Mouse (Mus musculus): ENCODE data around the gene Arntl. TPM values are rescaled to one million over a fixed set of nuclear protein-coding genes. Genes with fewer than 3 reads are reported as not detected.

The Arntl gene
- total and polyA plus RNA-seq, 2 experiments from 2014 or later, result 19.8 to 29.9 TPM

- peak; percentile 11 for DNase-seq (ENCODE audit: low spot score)
- Histone ChIP-seq H3K9me3 (ENCODE audit: low read length) (no peaks in the 10 kb centered on the region), H3K4me1 (ENCODE audit: insufficient read depth, low read length) (no peaks in the 10 kb centered on the region), H3K27ac (no peak overlapping the region), H3K9ac (replicated peaks; ENCODE audit: low read length) (no peak overlapping the region), H3K27me3 (ENCODE audit: insufficient read depth, low read length) (no peaks in the 10 kb centered on the region), H3K4me3 (ENCODE audit: low read length) (no peak overlapping the region), H3K4me2 (ENCODE audit: low read depth, low read length) (no peak overlapping the region), H3K36me3 (ENCODE audit: insufficient read depth, low read length) (peaks cover 22% of the 10 kb centered on the region)
- 0 out of 2 replicates have a peak, but pooled peaks have one; percentile 47 for ATAC-seq
- peak; percentile 25 for TF ChIP-seq CTCF (IDR thresholded peaks at IDR 0.05; ENCODE audit: low read depth)
- WGBS, result 49% methylated on average over 17 of the region's 17 CpGs
Observed at GRCm38 (mm10) chr7:113295077-113295890, 88.0 kb downstream of the Arntl start.

DNA sequence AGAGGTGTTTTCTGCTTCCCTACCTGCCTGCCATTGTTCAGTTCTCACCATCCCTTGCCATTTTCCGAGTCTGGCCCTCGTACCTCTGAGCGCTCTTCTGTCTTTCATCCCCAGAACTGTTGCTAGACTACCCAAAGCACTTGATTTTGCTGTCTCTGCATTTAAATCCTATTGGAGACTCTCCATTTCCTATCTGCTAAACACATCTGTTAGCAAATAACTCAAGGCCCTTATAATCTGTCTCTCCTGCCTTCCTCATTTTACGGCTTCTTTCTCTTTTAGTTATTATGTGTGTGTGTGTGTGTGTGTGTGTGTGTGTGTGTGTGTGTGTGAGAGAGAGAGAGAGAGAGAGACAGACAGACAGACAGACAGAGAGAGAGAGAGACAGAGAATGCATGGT, 90.5 kb downstream of the Arntl start:
- WGBS, result 90% methylated on average over 4 of the region's 4 CpGs
- no peak for TF ChIP-seq CTCF (IDR thresholded peaks at IDR 0.05; ENCODE audit: low read depth)
- DNase-seq (ENCODE audit: low spot score) (no peak), ATAC-seq (no peak)
- Histone ChIP-seq H3K9me3 (ENCODE audit: low read length) (no peaks in the 10 kb centered on the region), H3K4me3 (ENCODE audit: low read length) (no peak overlapping the region), H3K4me2 (ENCODE audit: low read depth, low read length) (no peak overlapping the region), H3K27me3 (ENCODE audit: insufficient read depth, low read length) (no peaks in the 10 kb centered on the region), H3K36me3 (ENCODE audit: insufficient read depth, low read length) (peaks cover 30% of the 10 kb centered on the region; the same call in 1 of the 2 replicates), H3K27ac (no peak overlapping the region), H3K9ac (replicated peaks; ENCODE audit: low read length) (no peak overlapping the region), H3K4me1 (ENCODE audit: insufficient read depth, low read length) (no peaks in the 10 kb centered on the region)

GRCm38 (mm10) chr7:113310136-113310535, 102.9 kb downstream of the Arntl start:
- Histone ChIP-seq H3K4me3 (ENCODE audit: low read length) (no peak overlapping the region), H3K27ac (no peak overlapping the region), H3K36me3 (ENCODE audit: insufficient read depth, low read length) (peaks cover 21% of the 10 kb centered on the region; the same call in 1 of the 2 replicates), H3K4me1 (ENCODE audit: insufficient read depth, low read length) (no peaks in the 10 kb centered on the region), H3K9me3 (ENCODE audit: low read length) (no peaks in the 10 kb centered on the region), H3K4me2 (ENCODE audit: low read depth, low read length) (no peak overlapping the region), H3K27me3 (ENCODE audit: insufficient read depth, low read length) (no peaks in the 10 kb centered on the region), H3K9ac (replicated peaks; ENCODE audit: low read length) (no peak overlapping the region)
- DNase-seq (ENCODE audit: low spot score) (no peak), ATAC-seq (no peak)
- WGBS, result 50% methylated on average over 3 of the region's 3 CpGs
- TF ChIP-seq CTCF (IDR thresholded peaks at IDR 0.05; ENCODE audit: low read depth), result no peak

DNA sequence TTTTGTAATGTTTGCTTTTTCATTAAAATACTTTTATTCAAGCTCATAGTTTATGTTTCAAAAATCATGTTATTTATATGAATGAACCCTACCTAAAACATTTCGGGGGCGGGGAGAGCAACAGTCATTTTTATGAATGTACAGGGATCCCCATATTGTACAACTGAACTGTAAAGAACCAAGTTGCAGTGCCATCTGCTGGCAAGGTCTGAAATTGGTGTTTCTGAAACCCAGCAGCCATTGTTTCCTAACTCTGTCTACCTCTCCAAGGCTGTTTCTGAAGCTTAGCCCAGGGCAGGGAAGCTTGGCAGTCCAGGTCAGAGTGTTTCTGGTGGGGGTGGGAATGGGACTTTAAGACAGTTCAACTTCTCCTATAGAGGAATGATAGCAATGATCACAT, 104.5 kb downstream of the Arntl start:
- H3K9ac ChIP-seq (replicated peaks; ENCODE audit: low read length), result no peak overlapping the region
- peak; percentile 83 for TF ChIP-seq CTCF (IDR thresholded peaks at IDR 0.05; ENCODE audit: low read depth)
- no peaks in the 10 kb centered on the region for H3K27me3 ChIP-seq (ENCODE audit: insufficient read depth, low read length)
- no peaks in the 10 kb centered on the region for H3K9me3 ChIP-seq (ENCODE audit: low read length)
- H3K4me3 ChIP-seq (ENCODE audit: low read length), result no peak overlapping the region
- DNase-seq (ENCODE audit: low spot score), result peak; percentile 87
- H3K4me1 ChIP-seq (ENCODE audit: insufficient read depth, low read length), result no peaks in the 10 kb centered on the region
- H3K27ac ChIP-seq, result no peak overlapping the region
- peak; percentile 69 for ATAC-seq
- peaks cover 24% of the 10 kb centered on the region; the same call in 1 of the 2 replicates for H3K36me3 ChIP-seq (ENCODE audit: insufficient read depth, low read length)
- H3K4me2 ChIP-seq (ENCODE audit: low read depth, low read length), result no peak overlapping the region
- 15% methylated on average over 2 of the region's 2 CpGs for WGBS

- no peaks in the 10 kb centered on the region for H3K27me3 ChIP-seq (ENCODE audit: insufficient read depth, low read length)
- DNase-seq (ENCODE audit: low spot score) (no peak), ATAC-seq (no peak)
- peaks cover 12% of the 10 kb centered on the region; the same call in 1 of the 2 replicates for H3K36me3 ChIP-seq (ENCODE audit: insufficient read depth, low read length)
- H3K4me2 ChIP-seq (ENCODE audit: low read depth, low read length), result no peak overlapping the region
- no peaks in the 10 kb centered on the region for H3K4me1 ChIP-seq (ENCODE audit: insufficient read depth, low read length)
- 85% methylated on average over 1 of the region's 1 CpGs for WGBS
- H3K4me3 ChIP-seq (ENCODE audit: low read length), result no peak overlapping the region
- no peak for TF ChIP-seq CTCF (IDR thresholded peaks at IDR 0.05; ENCODE audit: low read depth)
- no peaks in the 10 kb centered on the region for H3K9me3 ChIP-seq (ENCODE audit: low read length)
- no peak overlapping the region for H3K27ac ChIP-seq
- no peak overlapping the region for H3K9ac ChIP-seq (replicated peaks; ENCODE audit: low read length)
Observed at GRCm38 (mm10) chr7:113320128-113320527, 112.9 kb downstream of the Arntl start.

DNA sequence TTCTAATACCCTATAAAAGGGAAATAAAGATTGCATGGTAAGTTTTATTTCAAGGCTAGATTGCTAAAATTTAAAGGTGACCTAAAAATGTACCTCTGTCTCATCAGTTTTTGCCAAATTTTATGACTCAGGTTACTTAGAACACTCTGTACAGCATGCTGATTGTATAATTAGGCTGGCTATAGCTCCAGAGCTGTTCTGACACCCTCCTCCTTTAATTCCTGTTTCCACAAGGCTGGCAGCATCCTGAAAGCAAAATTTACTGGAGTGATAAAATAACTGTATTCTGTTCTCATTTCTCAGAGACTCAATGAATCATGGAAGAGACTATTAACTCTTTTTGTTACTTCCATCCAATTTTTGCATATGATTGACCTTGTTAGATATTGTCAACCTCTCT, 126.8 kb downstream of the Arntl start:
- TF ChIP-seq CTCF (IDR thresholded peaks at IDR 0.05; ENCODE audit: low read depth), result no peak
- ATAC-seq (no peak), DNase-seq (ENCODE audit: low spot score) (no peak)
- Histone ChIP-seq H3K4me3 (ENCODE audit: low read length) (no peak overlapping the region), H3K9ac (replicated peaks; ENCODE audit: low read length) (no peak overlapping the region), H3K27ac (no peak overlapping the region), H3K4me2 (ENCODE audit: low read depth, low read length) (no peak overlapping the region), H3K36me3 (ENCODE audit: insufficient read depth, low read length) (no peaks in the 10 kb centered on the region), H3K4me1 (ENCODE audit: insufficient read depth, low read length) (no peaks in the 10 kb centered on the region), H3K27me3 (ENCODE audit: insufficient read depth, low read length) (no peaks in the 10 kb centered on the region), H3K9me3 (ENCODE audit: low read length) (no peaks in the 10 kb centered on the region)

- ATAC-seq, result no peak
- no peak for TF ChIP-seq CTCF (IDR thresholded peaks at IDR 0.05; ENCODE audit: low read depth)
- WGBS, result 82% methylated on average over 8 of the region's 8 CpGs
- no peak overlapping the region for H3K9ac ChIP-seq (replicated peaks; ENCODE audit: low read length)
- no peaks in the 10 kb centered on the region for H3K27me3 ChIP-seq (ENCODE audit: insufficient read depth, low read length)
- H3K9me3 ChIP-seq (ENCODE audit: low read length), result no peaks in the 10 kb centered on the region
- no peak overlapping the region for H3K27ac ChIP-seq
- no peaks in the 10 kb centered on the region for H3K4me1 ChIP-seq (ENCODE audit: insufficient read depth, low read length)
- H3K4me3 ChIP-seq (ENCODE audit: low read length), result no peak overlapping the region
- no peaks in the 10 kb centered on the region for H3K36me3 ChIP-seq (ENCODE audit: insufficient read depth, low read length)
- no peak for DNase-seq (ENCODE audit: low spot score)
- H3K4me2 ChIP-seq (ENCODE audit: low read depth, low read length), result no peak overlapping the region
Observed at GRCm38 (mm10) chr7:113335250-113335649, 128.0 kb downstream of the Arntl start.
